Mouse (Mus musculus): ENCODE data around the gene Acox3.

DNA sequence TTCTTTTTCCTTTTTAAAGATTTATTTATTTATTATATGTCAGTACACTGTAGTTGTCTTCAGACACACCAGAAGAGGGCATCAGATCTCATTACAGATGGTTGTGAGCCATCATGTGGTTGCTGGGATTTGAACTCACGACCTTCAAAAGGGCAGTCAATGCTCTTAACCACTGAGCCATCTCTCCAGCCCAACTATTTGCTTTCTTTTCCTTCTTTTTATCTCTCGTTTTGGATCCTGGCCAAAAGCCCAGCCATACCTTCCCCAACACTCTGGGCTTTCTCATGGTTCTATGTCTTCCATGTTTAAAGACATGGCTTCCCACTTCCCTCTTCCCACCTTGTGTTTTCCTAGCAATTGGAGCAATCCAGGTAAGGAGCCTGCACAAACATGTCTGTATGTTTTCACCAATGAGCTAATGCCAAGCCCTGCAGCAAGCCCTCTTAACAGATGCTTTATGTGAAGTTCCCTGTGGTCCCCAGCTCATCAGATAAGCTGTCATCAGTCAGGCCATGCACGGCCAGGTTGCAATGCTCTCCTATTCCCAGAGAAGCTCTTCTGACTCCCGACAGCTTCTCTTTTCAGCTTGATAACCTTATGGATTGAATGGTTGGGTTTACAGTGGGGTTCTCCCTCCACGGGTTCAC lies 3.5 kb upstream of the Acox3 start:
- TF ChIP-seq POLR2A (IDR thresholded peaks at IDR 0.05; ENCODE audit: borderline replicate concordance, low read depth, low read length) (no peak), CTCF (IDR thresholded peaks at IDR 0.05; ENCODE audit: low read depth, low read length) (no peak)

All from bone marrow macrophage, adult 2 months (primary cell).